Mouse (Mus musculus): Measurements from ENCODE around the gene Ddx21.

DNA sequence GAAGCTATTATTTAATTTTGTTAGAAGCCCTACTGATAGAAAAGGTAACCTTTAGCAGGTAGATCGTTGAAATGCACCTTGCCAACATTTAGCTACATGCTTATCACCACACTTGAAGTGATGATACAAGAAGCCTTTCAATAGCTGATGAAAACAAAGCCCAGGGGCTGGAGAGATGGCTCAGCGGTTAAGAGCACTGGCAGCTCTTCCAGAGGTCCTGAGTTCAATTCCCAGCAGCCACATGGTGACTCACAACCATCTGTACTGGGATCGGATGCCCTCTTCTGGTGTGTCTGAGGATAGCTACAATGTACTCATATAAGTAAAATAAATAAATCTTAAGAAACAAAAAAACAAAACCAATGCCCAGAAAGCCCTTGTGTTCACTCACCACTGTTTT lies 2.1 kb upstream of the Ddx21 start:
- no peak for TF ChIP-seq POLR2A (IDR thresholded peaks at IDR 0.05; ENCODE audit: borderline replicate concordance, insufficient read depth, low read length)
- no peak for TF ChIP-seq CTCF (IDR thresholded peaks at IDR 0.05; ENCODE audit: borderline replicate concordance, insufficient read depth, low read depth, low read length)

All from cerebellum, adult 2 months (tissue).